Mouse (Mus musculus): ENCODE results near the gene Wdr18.

Gene Wdr18

DNA sequence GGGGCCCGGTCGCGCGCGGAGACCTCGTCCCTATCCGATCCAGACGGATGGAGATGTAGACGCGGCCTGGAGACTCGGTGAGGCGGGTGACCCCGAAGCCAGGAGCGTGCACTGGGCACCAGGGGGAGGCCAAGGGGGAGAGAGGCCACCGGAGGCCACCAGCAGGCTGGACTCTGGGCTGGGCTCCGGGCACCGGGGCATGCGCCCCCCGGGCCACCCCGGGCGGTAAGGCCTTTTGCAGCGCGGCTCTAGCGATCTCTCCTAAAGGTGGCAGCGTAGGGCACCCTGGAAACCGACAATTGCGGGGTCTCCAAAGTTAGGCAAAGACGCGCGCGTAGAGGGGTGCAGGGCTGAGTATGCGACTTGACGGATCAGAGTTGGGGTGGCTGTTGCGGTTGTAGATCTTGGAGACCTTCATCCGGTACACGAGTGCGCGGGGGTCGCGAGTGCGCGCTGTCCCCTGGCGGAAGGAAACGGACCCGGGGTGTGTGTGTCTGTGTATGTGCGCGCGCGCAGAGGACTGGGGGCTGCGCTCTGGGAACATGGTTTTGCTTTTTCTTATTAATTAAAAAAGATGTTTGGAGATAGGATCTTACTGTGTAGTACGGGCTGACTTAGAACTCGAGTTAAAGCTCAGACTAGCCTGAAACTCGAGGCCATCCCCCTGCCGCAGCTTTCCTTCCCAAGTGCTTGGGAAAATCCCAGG lies 32.5 kb upstream of the Wdr18 start:
- DNase-seq (ENCODE audit: low spot score in 2 of 2) = peak; percentile 63

DNA sequence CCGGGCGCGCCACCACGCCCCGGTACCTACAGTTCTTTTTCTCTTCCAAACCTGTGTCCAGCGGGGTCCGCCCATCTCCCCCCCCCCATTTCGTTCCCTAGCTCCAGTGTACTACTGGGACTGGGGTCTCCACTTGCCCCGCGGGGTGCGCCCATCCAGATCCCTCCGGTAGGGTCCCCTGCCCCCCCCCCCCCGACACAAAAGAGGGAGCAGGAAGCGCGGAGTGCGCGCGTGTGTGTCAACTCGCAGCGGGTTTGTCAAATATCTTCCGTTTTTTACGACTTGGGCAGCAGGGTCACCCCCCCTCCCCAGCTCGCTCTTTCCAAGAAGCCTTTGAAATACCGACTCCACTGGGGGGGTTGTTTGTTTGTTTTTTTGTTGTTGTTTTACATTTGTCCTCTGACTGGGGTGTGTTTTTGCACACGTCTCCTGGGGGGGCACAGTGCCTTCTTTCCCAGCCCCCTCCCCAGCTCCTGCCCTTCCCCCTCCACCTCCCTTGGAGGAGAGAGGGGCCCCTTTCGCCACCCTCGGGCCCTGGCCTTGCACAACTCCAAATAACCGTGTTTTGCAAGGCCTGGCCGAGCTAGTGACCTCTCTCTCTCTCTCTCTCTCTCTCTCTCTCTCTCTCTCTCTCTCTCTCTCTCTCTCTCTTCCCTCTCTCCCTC lies 31.8 kb upstream of the Wdr18 start:
- no peak for DNase-seq (ENCODE audit: low spot score in 2 of 2)

DNA sequence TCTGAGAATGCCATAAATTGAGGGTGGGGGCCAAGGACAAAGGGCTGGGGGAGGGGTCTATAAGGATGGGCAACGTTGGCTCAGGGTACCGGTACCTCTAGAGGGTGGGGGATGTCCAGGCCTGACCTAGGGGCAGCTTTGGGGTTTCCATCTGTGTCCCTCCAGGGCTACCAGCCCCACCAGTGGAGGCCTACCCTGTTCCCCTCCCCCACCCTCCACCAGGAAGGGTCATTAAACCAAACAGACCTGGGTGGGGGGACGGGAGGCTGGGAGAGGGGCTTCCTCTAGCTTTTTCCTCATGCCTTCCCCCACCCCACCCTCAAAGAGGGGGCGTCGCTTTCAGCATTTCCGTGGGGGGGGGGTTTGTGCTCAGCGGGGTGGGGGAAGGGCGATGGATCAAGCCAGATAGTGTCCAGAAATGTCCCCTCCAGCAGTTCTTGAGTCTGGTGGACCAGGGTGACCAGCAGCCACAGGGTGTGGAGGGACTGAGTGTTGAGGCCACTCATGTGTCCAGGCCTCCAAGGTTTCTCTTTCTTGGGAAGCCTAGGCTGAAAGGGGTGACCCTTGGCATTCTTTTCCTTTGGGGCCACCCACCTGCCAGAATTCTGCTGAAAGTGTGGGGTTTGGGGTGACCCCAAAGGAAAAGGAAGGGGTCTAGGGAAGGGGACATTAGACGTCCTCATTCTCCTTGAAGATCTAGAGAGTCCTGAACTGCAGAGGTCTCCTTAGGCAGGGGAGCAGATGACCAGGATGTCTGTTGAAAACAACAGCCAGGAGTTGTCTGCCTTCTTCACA lies 30.8 kb upstream of the Wdr18 start:
- DNase-seq (ENCODE audit: low spot score in 2 of 2) = no peak

DNA sequence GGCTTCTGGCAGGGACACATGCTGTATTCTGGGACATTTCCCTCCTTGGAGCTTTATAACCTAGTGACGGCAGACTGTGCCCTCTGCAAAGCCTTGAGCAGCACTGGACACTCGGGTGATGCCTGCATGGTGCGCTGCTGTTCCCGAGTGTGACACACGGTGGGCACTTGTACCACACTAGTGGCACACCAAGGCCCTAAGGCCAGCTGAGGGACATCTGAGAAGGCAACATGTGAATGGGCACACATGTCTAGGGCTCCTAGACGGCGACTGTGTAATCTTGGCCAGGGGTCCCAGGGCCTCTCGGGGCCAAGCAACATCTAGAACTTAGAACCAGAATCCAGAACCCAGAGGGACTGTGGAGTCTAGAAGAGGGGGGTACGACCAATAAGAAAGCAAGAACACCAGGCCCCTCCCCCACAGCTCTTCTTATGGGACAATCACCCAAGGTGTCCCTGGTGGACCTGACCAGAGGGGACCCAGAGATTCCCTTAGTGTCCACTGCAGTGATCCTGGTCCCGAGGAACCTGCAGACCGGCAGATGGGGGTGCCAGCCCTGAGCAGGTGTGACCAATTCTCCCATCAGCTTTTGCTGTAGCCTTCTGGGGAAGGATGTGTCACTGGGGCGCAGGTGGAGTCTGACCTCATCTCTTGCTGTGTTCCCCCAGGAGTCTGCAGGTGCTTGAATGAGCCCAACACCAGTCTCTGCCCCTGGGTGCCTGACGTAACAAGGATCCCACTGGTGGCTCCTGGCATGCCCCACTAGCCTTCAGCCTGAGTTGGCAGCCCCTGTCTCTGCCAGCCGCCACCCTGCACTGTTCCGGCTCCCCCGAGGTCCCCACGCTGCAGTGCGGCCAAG lies 29.8 kb upstream of the Wdr18 start:
- no peak for DNase-seq (ENCODE audit: low spot score in 2 of 2)

DNA sequence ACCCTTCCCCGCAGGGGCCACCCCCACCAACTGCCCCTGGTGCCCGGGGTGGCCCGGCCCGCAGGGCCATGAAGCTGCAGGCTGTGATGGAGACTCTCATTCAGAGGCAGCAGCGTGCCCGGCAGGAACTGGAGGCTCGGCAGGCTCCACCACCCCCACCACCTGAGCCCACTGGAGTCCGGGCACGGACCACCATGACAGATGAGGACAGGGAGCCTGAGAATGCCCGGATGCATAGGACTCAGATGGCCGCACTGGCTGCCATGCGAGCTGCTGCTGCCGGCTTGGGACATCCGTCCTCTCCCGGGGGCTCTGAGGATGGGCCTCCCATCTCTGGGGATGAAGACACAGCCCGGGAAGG lies 29.1 kb upstream of the Wdr18 start:
- DNase-seq (ENCODE audit: low spot score in 2 of 2) = no peak

DNA sequence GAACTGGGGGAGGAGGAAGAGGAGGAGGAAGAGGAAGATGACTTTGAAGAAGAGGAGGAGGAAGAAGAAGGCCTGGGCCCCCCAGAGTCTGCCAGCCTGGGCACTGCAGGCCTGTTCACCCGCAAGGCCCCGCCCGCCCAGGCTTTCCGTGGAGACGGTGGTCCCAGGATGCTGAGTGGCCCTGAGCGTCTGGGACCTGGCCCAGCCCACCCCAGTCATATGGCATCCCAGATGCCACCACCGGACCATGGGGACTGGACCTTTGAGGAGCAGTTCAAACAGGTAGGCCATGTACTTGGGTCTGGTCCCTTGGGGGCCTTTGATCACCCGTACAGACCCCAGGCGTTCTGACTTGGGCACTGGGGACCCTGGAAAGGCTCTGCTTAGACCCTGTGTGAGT lies 28.2 kb upstream of the Wdr18 start:
- no peak for DNase-seq (ENCODE audit: low spot score in 2 of 2)

DNA sequence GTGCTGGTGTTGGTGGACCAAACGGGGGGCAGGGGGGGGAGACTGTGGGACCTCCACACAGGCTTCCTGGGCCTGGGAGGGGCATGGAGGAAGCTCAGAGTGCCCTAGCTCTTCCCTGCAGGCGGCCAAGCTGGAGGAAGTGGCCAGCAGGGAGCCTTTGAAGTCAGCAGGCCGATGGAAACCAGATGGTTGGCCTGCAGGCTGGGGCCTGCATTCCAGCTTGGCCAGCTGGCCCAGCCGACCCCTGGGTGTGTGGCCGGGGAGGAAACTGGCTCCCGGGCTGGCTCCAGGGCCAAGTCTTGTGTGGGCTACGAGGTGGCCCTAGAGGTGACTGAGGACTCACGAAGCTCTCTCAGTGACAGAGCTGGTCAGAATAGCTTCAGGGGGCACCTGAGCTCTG lies 27.2 kb upstream of the Wdr18 start:
- no peak for DNase-seq (ENCODE audit: low spot score in 2 of 2)

DNA sequence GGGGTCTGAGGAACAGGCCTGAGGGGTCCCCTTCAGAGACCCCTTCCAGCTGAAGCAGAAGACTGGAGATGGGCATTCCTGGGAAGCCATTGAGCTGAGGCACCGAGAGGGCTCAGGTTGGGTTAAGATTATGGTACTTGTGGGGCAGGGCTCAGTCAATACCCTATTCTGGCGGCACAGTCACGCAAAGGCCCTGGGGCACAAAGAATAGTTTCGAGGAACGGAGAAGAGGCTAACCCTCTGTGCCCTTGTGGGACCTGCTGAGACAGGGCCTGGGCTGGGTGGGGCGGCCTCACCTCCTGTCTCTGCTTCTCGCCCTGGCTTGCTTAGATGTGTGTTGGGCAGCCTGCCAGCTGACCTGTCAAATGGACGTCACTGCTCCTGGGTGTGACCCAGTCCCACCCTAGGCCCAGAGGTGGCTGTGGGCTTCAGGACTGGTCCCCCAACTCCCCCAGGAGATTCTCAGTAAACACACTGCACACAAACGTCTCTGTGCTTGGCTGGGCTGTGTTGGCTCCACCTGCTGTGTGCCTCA lies 26.7 kb upstream of the Wdr18 start:
- DNase-seq (ENCODE audit: low spot score in 2 of 2) = no peak

DNA sequence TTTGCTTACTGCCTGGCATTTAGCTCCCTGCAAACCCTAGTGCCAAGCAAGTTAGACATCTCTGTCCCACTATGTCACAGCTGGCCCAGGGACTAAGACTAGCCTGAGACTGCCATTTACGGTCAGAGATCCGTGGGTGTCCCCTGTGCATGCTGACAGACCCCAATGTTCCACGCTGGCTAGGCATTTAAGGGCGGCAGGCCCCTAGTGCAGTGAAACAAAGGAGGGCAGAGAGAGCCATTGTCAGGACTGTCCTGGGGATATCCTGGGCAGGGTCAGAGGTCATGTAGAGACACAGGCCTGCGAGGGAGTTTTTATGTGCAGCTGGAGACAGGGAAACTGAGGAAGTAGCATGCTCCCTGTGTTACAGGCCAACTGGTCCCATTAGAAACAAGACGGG lies 26.1 kb upstream of the Wdr18 start:
- no peak for DNase-seq (ENCODE audit: low spot score in 2 of 2)

DNA sequence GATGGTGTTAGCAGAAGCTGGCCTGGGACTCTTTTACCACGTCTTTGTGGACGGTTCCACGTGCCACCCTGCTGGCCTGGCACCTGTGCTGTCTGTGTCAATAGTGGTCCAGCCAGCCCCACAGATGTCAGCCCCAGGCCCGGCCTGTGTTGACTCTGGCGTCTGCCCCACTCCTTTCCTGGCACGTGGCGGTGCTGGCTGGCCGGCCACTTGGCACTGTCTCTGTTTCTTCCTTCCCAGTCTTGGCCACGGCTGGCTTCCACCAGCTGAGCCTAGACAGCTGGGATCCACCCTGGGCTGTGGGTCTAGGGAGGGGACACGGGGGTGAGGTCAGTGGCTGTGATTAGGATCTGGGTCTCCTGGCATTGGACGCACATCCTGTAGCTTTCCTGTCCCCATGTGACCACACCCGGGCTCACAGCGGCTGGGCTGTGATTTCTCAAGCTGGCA lies 25.7 kb upstream of the Wdr18 start:
- DNase-seq (ENCODE audit: low spot score in 2 of 2) = peak in 1 of 2 experiments; percentile 56

DNA sequence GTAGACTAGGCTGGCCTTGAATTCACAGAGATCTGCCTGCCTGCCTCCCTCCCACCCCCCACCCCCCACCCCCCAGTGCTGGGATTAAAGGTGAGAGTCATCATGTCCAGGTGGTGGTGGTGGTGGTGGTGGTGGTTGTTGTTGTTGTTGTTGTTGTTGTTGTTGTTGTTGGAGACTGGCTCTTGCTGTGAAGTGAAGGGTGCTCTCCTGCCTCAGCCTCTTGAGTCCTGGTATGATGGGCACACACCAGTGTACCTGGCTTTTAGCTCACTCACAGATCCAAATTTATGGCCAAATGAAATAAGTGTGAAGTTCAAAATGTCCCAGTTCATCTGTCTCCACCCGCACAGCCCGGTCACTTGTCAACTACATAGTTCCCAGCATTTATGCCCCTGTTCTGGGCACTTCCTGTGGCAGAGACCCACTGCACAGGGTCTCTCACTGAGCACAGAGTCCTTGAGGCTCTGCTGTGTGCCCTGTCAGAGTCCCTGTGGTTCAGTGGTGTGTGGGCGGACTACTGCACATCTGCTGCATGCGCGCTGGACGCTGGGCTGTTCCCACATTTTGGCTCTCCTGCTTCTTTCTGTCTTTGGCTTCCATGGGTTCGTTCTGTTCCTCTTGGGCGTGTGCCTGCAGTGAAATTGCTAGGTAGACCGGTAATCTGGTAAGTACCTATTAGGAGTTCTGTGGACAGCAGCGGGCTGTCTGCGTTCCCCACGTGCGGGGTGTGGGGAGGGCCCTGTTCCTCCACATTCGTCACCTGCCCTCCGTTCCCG lies 25.0 kb upstream of the Wdr18 start:
- no peak for DNase-seq (ENCODE audit: low spot score in 2 of 2)

DNA sequence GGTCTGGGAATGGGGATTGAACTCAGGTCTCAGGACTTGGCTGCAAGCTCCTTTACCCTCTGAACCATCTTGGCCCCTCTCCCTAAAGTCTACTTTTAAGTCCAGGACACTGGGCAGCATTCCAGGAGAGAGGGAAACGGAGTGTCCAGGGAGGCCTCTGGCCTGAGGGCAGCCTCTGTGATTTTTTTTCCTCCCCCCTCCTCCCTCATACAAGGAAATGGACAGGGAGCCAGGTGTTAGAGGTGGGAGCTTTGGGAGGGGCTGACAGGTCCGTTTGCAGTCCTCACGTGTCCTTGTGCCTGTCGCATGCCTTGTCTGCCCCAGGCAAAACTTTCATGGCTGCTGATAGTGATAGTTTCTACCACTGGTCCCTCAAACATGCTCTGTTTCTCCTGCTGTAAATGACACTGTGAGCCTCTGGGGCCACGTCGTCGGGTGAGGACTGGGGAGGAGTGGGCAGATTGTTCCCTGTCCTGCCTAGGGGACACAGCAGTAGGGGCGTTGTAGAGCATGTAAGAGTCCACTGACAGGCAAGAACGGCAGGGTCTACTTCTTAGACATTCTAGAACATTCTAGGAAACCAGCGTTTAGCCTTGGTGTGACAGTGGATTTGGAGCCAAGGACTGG lies 23.6 kb upstream of the Wdr18 start:
- no peak for DNase-seq (ENCODE audit: low spot score in 2 of 2)

DNA sequence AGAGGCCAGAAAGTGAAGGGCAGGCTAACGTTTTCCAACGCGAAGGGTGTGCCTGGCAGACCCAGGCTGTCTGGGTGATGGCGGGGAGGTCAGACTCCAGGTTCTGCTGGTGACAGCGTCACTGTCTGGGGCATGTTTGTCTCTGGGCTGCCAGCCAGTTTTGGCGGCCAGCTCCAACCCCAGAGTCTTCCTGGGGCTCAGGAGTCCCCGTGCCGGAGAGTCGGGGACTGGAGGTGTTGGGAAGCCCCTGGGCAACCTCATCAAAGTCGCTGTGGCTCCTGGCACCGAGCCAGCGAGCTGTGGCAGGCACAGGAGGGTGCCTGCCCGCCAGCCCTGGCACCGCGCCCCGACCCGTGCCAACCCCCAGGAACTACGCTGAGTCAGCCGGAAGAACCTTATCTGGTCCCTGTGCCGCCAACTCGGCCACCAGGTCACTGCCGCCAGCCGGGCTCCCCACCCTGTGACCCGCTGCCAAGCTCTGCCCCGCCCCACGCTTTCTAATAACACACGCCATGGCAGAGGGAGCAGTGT lies 23.0 kb upstream of the Wdr18 start:
- no peak for DNase-seq (ENCODE audit: low spot score in 2 of 2)

DNA sequence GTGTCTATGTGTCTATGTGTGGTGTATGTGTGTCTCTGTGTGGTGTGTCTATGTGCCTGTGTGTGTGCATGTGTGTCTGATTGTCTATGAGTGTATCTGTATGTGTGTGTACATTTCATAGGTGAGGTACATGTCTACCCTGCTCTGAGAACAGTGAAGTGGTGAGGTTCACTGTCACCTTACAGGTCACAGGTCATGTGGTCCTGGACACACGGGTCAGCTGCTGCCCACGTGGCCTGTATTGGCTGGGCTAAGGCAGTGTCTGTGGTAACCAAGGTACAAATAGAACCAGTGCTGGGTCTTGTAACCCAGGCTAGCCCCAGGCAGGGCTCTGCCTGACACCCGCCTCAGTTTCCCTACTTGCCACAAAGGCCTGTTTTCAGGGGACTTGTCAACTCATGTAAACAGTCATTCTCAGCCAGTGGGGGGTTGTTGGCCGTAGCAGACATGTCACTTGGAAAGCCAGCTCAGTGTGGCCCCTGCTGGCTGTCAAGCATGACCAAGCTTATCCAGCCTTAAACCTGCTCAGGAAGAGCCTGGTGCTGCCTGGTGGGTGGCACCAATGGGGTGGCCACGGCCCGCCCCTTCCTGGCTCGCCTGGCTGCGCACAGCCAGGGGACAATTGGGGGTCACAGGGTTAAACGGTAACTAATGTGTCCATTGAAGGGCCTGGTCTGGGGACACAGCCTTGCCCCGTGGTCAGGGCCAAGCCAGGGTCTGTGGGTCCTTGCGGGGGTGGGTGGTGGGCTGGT lies 22.0 kb upstream of the Wdr18 start:
- no peak for DNase-seq (ENCODE audit: low spot score in 2 of 2)

DNA sequence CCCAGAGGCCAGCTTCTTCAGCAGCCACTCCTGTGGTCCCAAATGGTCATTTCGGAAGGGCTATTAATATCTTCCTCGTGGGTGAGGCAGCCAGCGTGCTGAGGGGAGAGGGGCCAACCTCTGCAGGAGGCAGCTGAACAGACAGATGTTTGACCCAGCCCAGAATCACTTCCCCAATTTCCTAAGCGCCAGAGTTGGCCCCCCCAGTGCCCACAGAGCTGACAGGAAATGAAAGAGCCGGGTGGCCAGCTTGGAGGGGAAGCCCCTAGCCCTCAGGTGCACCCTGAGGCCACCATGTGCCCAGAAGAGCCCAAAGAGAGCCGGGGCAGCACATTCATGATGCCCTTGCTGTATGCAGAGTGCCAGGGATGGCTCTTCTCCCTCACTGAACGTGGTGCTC lies 19.2 kb upstream of the Wdr18 start:
- no peak for DNase-seq (ENCODE audit: low spot score in 2 of 2)

DNA sequence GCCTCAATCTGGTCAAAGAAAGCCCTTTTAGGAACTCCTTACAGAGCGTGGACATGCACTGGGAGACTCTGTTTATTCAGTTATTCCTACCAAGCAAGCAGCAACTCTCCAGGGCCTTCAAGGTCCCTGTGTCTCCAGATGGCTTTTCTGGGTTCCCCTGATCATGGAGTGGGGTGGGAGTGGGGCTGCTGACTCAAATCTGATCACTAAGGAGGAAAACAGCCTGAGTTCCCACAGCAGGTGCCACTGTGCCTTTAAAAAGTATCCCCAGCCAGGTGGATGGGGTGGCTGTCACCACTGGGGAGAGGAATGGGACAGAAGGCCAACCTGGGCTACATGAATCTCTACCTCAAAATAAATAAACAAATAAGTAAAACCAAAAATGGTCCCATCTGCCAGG lies 17.0 kb upstream of the Wdr18 start:
- no peak for DNase-seq (ENCODE audit: low spot score in 2 of 2)

DNA sequence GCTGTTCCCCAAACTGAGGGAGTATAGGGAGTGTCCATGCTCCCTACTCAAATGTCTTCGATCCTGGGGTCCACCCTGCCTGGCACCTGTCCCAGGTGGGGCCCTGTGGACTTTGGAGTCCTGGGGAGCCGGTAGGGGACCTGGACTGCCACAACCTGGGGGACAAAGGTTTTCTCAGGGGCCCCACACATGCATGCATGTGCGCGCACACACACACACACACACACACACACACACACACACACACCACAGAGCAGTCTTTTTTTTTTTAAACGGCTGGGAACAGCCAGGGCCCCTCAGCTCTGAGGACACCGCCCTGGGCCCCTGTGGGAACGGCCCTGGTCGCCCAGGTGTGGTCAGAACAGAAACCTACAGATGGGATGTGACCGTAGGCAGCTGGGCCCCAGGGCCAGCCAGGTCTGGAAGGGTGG lies 16.5 kb upstream of the Wdr18 start:
- DNase-seq (ENCODE audit: low spot score in 2 of 2) = no peak

DNA sequence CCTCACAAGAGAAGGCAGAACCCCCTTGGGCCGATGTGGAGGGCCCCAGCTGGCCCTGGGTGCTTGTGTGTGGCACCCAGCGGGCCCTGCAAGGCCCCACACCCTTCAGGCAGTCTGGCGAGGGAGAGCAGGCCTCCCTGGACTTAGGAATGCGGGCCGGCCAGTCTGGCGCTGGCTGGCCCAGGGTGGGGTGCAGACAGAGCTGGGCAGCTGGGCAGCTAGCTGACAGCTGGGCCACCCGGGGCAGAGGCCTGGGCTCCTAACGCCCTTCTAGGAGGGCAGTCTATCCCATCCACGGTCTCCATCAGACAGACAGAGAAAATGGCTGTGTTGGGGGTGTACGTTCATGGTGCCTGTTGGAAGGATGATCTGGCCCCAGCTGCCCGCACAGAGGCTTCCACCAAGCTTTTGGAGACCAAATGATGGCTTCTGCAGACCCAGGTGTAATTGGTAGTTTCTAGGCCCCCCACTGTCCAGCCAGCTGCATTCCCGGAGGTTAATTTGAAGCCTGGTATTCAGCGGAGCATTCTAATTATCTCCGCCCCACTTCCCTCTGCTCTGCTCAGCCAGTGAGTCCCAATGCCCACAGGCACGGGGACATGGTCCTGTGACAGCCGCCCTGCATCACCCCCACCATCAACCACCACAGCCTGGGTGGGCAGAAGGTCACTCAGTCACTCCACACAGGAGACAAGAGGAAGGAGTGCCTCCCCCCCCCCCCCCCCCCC lies 14.3 kb upstream of the Wdr18 start:
- no peak for DNase-seq (ENCODE audit: low spot score in 2 of 2)
